Mouse (Mus musculus) MEL (cell line): ENCODE measurements around the gene Cpsf4l. TPM values are rescaled to one million over a fixed set of nuclear protein-coding genes. Genes with fewer than 3 reads are reported as not detected.

Experiments
- DNase-seq: peaks from one replicate; pipeline ENCODE4 v3.0.0; 2011; ENCODE audit warnings: low read depth, low spot score
- H3K27ac ChIP-seq: 2 replicates; pipeline ENCODE4 v1.5.1; 2012; ENCODE audit warnings: low read depth, mild to moderate bottlenecking, control low read depth, low read length, moderate library complexity; ENCODE audit not compliant: control insufficient read depth
- H3K27me3 ChIP-seq, 2 experiments: fragments of 150-350 bp in 1 of 2; sonication (generic) in 1 of 2; 2 replicates each; pipeline ENCODE4 v1.6.1; 2012; ENCODE audit warnings: low read length in 2 of 2, mild to moderate bottlenecking in 2 of 2, improper control_type of control experiment in 1 of 2, moderate library complexity in 1 of 2; ENCODE audit not compliant: insufficient read depth in 2 of 2, control insufficient read depth in 1 of 2
- H3K36me3 ChIP-seq, 2 experiments: 2 replicates each; pipeline ENCODE4 v1.6.1; 2012 to 2014; ENCODE audit warnings: low read length in 2 of 2, improper control_type of control experiment in 1 of 2, inconsistent platforms in 1 of 2, mild to moderate bottlenecking in 1 of 2; ENCODE audit not compliant: insufficient read depth in 2 of 2, control insufficient read depth in 1 of 2
- H3K4me1 ChIP-seq, 2 experiments: fragments of 150-350 bp in 1 of 2; sonication (generic) in 1 of 2; 2 replicates each; pipeline ENCODE4 v1.6.1; 2012; ENCODE audit warnings: low read length in 2 of 2, improper control_type of control experiment in 1 of 2, mild to moderate bottlenecking in 1 of 2; ENCODE audit not compliant: insufficient read depth in 2 of 2, control insufficient read depth in 1 of 2
- H3K4me3 ChIP-seq, 2 experiments: fragments of 150-350 bp in 1 of 2; sonication (generic) in 1 of 2; 2 replicates each; pipeline ENCODE4 v1.5.1; 2012; ENCODE audit warnings: low read depth in 2 of 2, low read length in 2 of 2, mild to moderate bottlenecking in 2 of 2, moderate library complexity in 2 of 2, control low read depth in 1 of 2, improper control_type of control experiment in 1 of 2; ENCODE audit not compliant: control insufficient read depth in 1 of 2, insufficient read depth in 1 of 2
- H3K79me2 ChIP-seq: 2 replicates; pipeline ENCODE4 v1.6.1; 2012; ENCODE audit warnings: mild to moderate bottlenecking, low read length, moderate library complexity; ENCODE audit not compliant: control insufficient read depth, poor library complexity, insufficient read depth
- H3K9ac ChIP-seq: 2 replicates; pipeline ENCODE4 v1.6.1; 2012; ENCODE audit warnings: low read depth, mild to moderate bottlenecking, control low read depth, low read length, moderate library complexity; ENCODE audit not compliant: control insufficient read depth, poor library complexity, severe bottlenecking
- H3K9me3 ChIP-seq: fragments of 150-350 bp; sonication (generic); replicated peaks from 2 replicates; pipeline ENCODE4 v1.6.1; 2012; ENCODE audit warnings: mild to moderate bottlenecking, low read length, improper control_type of control experiment, moderate library complexity; ENCODE audit not compliant: insufficient read depth
- CHD1 ChIP-seq: IDR thresholded peaks from 2 replicates; pipeline ENCODE4 v1.6.1; 2012; ENCODE audit warnings: low read depth, mild to moderate bottlenecking, inconsistent platforms, low read length, improper control_type of control experiment
- CTCF ChIP-seq, 3 experiments: IDR thresholded peaks in 2 of 3; conservative IDR thresholded peaks in 1 of 3; 2 replicates each; pipeline ENCODE4 v1.5.1; 2011 to 2012; ENCODE audit warnings: low read length in 3 of 3, low read depth in 2 of 3, mild to moderate bottlenecking in 2 of 3, improper control_type of control experiment in 1 of 3, inconsistent platforms in 1 of 3, mixed read lengths in 1 of 3, moderate library complexity in 1 of 3; ENCODE audit not compliant: control insufficient read depth in 1 of 3, insufficient read depth in 1 of 3, poor library complexity in 1 of 3, severe bottlenecking in 1 of 3
- E2F4 ChIP-seq: IDR thresholded peaks from 2 replicates; pipeline ENCODE4 v1.6.1; 2011; ENCODE audit warnings: low read depth, low read length, improper control_type of control experiment, borderline replicate concordance
- ETS1 ChIP-seq: IDR thresholded peaks from 2 replicates; pipeline ENCODE4 v1.6.1; 2012; ENCODE audit warnings: low read depth, mild to moderate bottlenecking, inconsistent platforms, low read length, improper control_type of control experiment, moderate library complexity
- GABPA ChIP-seq: IDR thresholded peaks from 2 replicates; pipeline ENCODE4 v1.6.1; 2012; ENCODE audit warnings: low read depth, mild to moderate bottlenecking, inconsistent platforms, low read length, improper control_type of control experiment, moderate library complexity
- GATA1 ChIP-seq: IDR thresholded peaks from 2 replicates; pipeline ENCODE4 v1.6.1; 2011; ENCODE audit warnings: low read depth, low read length, improper control_type of control experiment
- HCFC1 ChIP-seq: IDR thresholded peaks from 2 replicates; pipeline ENCODE4 v1.6.1; 2012; ENCODE audit warnings: low read depth, mild to moderate bottlenecking, inconsistent platforms, low read length, improper control_type of control experiment, moderate library complexity
- JUND ChIP-seq: IDR thresholded peaks from 2 replicates; pipeline ENCODE4 v1.6.1; 2011; ENCODE audit warnings: low read depth, mild to moderate bottlenecking, improper control_type of control experiment, low read length
- KAT2A ChIP-seq: conservative IDR thresholded peaks from 2 replicates; pipeline ENCODE4 v1.6.1; 2012; ENCODE audit warnings: low read depth, low read length, improper control_type of control experiment, inconsistent platforms
- MAFK ChIP-seq: IDR thresholded peaks from 2 replicates; pipeline ENCODE4 v1.6.1; 2011; ENCODE audit warnings: low read depth, mild to moderate bottlenecking, low read length, improper control_type of control experiment, borderline replicate concordance
- MAZ ChIP-seq: IDR thresholded peaks from 2 replicates; pipeline ENCODE4 v1.6.1; 2012; ENCODE audit warnings: low read depth, mild to moderate bottlenecking, inconsistent platforms, low read length, improper control_type of control experiment
- MEF2A ChIP-seq: IDR thresholded peaks from 2 replicates; pipeline ENCODE4 v1.6.1; 2014; ENCODE audit warnings: low read depth, mild to moderate bottlenecking, inconsistent platforms, low read length, improper control_type of control experiment; ENCODE audit not compliant: poor library complexity, insufficient replicate concordance, severe bottlenecking; ENCODE audit errors: extremely low read depth
- MXI1 ChIP-seq: IDR thresholded peaks from 2 replicates; pipeline ENCODE4 v1.6.1; 2011; ENCODE audit warnings: mild to moderate bottlenecking, low read depth, low read length, improper control_type of control experiment
- NELFE ChIP-seq: IDR thresholded peaks from 2 replicates; pipeline ENCODE4 v1.6.1; 2011; ENCODE audit warnings: low read depth, low read length, improper control_type of control experiment
- NRF1 ChIP-seq: IDR thresholded peaks from 2 replicates; pipeline ENCODE4 v1.6.1; 2014; ENCODE audit warnings: low read depth, mild to moderate bottlenecking, inconsistent platforms, low read length, improper control_type of control experiment, moderate library complexity; ENCODE audit not compliant: poor library complexity, insufficient read depth, severe bottlenecking
- POLR2A ChIP-seq, 2 experiments: IDR thresholded peaks; 2 replicates each; pipeline ENCODE4 v1.6.1; 2011 to 2012; ENCODE audit warnings: low read length in 2 of 2, mild to moderate bottlenecking in 2 of 2, control low read depth in 1 of 2, improper control_type of control experiment in 1 of 2, low read depth in 1 of 2, moderate library complexity in 1 of 2; ENCODE audit not compliant: control insufficient read depth in 1 of 2, insufficient read depth in 1 of 2, poor library complexity in 1 of 2
- POLR2AphosphoS2 ChIP-seq: IDR thresholded peaks from 2 replicates; pipeline ENCODE4 v1.6.1; 2011; ENCODE audit warnings: low read length, improper control_type of control experiment
- POLR2AphosphoS5 ChIP-seq: IDR thresholded peaks from 2 replicates; pipeline ENCODE4 v1.6.1; 2012; ENCODE audit warnings: low read depth, borderline replicate concordance, mild to moderate bottlenecking, inconsistent platforms, low read length, moderate library complexity, mixed read lengths
- RAD21 ChIP-seq: IDR thresholded peaks from 2 replicates; pipeline ENCODE4 v1.6.1; 2011; ENCODE audit warnings: mild to moderate bottlenecking, low read depth, low read length, improper control_type of control experiment
- RCOR1 ChIP-seq: IDR thresholded peaks from 2 replicates; pipeline ENCODE4 v1.6.1; 2012; ENCODE audit warnings: low read depth, mild to moderate bottlenecking, inconsistent platforms, low read length, improper control_type of control experiment
- SIN3A ChIP-seq: IDR thresholded peaks from 2 replicates; pipeline ENCODE4 v1.6.1; 2012; ENCODE audit warnings: low read length, improper control_type of control experiment, inconsistent platforms
- SMC3 ChIP-seq: IDR thresholded peaks from 2 replicates; pipeline ENCODE4 v1.6.1; 2011; ENCODE audit warnings: low read depth, low read length, improper control_type of control experiment
- TBP ChIP-seq: IDR thresholded peaks from 2 replicates; pipeline ENCODE4 v1.8.0; 2011; ENCODE audit warnings: low read depth, low read length, improper control_type of control experiment
- TCF12 ChIP-seq: IDR thresholded peaks from 2 replicates; pipeline ENCODE4 v1.6.1; 2014; ENCODE audit warnings: low read depth, mild to moderate bottlenecking, inconsistent platforms, low read length, improper control_type of control experiment, moderate library complexity
- UBTF ChIP-seq: IDR thresholded peaks from 2 replicates; pipeline ENCODE4 v1.6.1; 2012; ENCODE audit warnings: low read depth, mild to moderate bottlenecking, inconsistent platforms, low read length, improper control_type of control experiment, moderate library complexity, borderline replicate concordance; ENCODE audit not compliant: insufficient read depth
- ZKSCAN1 ChIP-seq: IDR thresholded peaks from 2 replicates; pipeline ENCODE4 v1.6.1; 2012; ENCODE audit warnings: low read depth, mild to moderate bottlenecking, inconsistent platforms, low read length, improper control_type of control experiment, moderate library complexity
- polyA plus RNA-seq, 2 experiments: library from polyadenylated mRNA; stranded (reverse) in 1 of 2; unstranded in 1 of 2; fragments of >175 nt in 1 of 2; fragments of >200 nt in 1 of 2; gene quantifications; 2 replicates each; pipeline versions ENCODE4 v1.2.1 to v1.2.4; 2012; ENCODE audit warnings: low replicate concordance in 2 of 2, low read depth in 1 of 2; ENCODE audit not compliant: insufficient read length in 2 of 2, insufficient read depth in 1 of 2, missing spikeins in 1 of 2
- total RNA-seq: library from RNA; depleted of rRNA; stranded (reverse); fragments of 300-350 nt; gene quantifications from 2 replicates; pipeline ENCODE4 v1.2.3, GENCODE M21; 2012

The Cpsf4l gene
- total and polyA plus RNA-seq, 3 experiments: 0.70 TPM; not detected in 2

- no peak for TF ChIP-seq UBTF
- no peak for TF ChIP-seq SMC3
- peak; percentile 71 for TF ChIP-seq TCF12
- peak; percentile 93 for TF ChIP-seq HCFC1
- TF ChIP-seq MAFK: no peak
- TF ChIP-seq SIN3A: peak; percentile 94
- TF ChIP-seq NELFE: peak; percentile 79
- peak; percentile 82 for TF ChIP-seq MXI1
- TF ChIP-seq RAD21: no peak
- TF ChIP-seq POLR2AphosphoS5: no peak
- TF ChIP-seq ZKSCAN1: no peak
- TF ChIP-seq GATA1: no peak
- TF ChIP-seq TBP: peak; percentile 92
- 0 out of 2 replicates have a peak, but pooled peaks have one; percentile 27 for TF ChIP-seq MEF2A
- TF ChIP-seq KAT2A: peak; percentile 69; the same call in 1 of the 2 replicates
These were observed 25.7 kb downstream of the Cpsf4l start, which contains the start of the genes Fam104a and D11Wsu47e (continued) for GRCm38 (mm10) chr11:113683957-113684706.

- peaks cover 21 to 23% of the 10 kb centered on the region in 2 experiments for H3K4me1 ChIP-seq
- no peak for DNase-seq
- peak overlapping the region; percentile 90 for H3K9ac ChIP-seq
- no peaks in the 10 kb centered on the region for H3K27me3 ChIP-seq
- peak overlapping the region; percentile 70 to 93 for H3K4me3 ChIP-seq
- peaks cover 0 to 43% of the 10 kb centered on the region in 2 experiments; a peak in 3 of 4 replicates for H3K36me3 ChIP-seq
- no peak for TF ChIP-seq ETS1
- no peak for TF ChIP-seq CTCF (IDR thresholded peaks at IDR 0.05 in 2 of 3, conservative IDR thresholded peaks at IDR 0.05 in 1 of 3; ENCODE audit: control insufficient read depth in 1 of 3, insufficient read depth in 1 of 3, low read depth in 2 of 3, low read length in 3 of 3, poor library complexity in 1 of 3, severe bottlenecking in 1 of 3)
- 0 out of 2 replicates have a peak, but pooled peaks have one; percentile 43 for TF ChIP-seq CHD1
- TF ChIP-seq RAD21: no peak
- TF ChIP-seq E2F4: no peak
- no peak for TF ChIP-seq SMC3
- TF ChIP-seq RCOR1: no peak
- TF ChIP-seq MAZ: 0 out of 2 replicates have a peak, but pooled peaks have one; percentile 58
- TF ChIP-seq NELFE: 0 out of 2 replicates have a peak, but pooled peaks have one; percentile 14
- TF ChIP-seq POLR2A (IDR thresholded peaks at IDR 0.05; ENCODE audit: control insufficient read depth in 1 of 2, insufficient read depth in 1 of 2, low read depth in 1 of 2, low read length in 2 of 2, poor library complexity in 1 of 2): peak in 1 of 2 experiments; percentile 43; a peak in 1 of 4 replicates
- no peak for TF ChIP-seq GABPA
- TF ChIP-seq POLR2AphosphoS2: no peak; the same call in 1 of the 2 replicates
- TF ChIP-seq UBTF: 0 out of 2 replicates have a peak, but pooled peaks have one; percentile 34
- TF ChIP-seq JUND: no peak
- no peak for TF ChIP-seq NRF1
- peaks cover 77% of the 10 kb centered on the region for H3K79me2 ChIP-seq
- no peaks in the 10 kb centered on the region for H3K9me3 ChIP-seq
- peak overlapping the region; percentile 68 for H3K27ac ChIP-seq
These were observed 26.2 kb downstream of the Cpsf4l start for GRCm38 (mm10) chr11:113683627-113683956.
